Mouse (Mus musculus) heart, adult 2 months (tissue): ENCODE data around the gene Tepsin.

Experiments
- CTCF ChIP-seq: fragments of 200-600 bp; IDR thresholded peaks from 2 replicates; pipeline ENCODE4 v1.8.1; 2022; ENCODE audit warnings: antibody characterized with exemption, mild to moderate bottlenecking, moderate library complexity
- EP300 ChIP-seq: fragments of 200-500 bp; IDR thresholded peaks from 2 replicates; pipeline ENCODE4 v1.6.1; 2011; ENCODE audit warnings: low read depth, low read length, control low read depth; ENCODE audit not compliant: insufficient read depth
- POLR2A ChIP-seq: fragments of 200-500 bp; IDR thresholded peaks from 2 replicates; pipeline ENCODE4 v1.6.1; 2011; ENCODE audit warnings: mild to moderate bottlenecking, low read depth, low read length, control low read depth; ENCODE audit not compliant: insufficient read depth

- TF ChIP-seq CTCF (no peak), EP300 (no peak), POLR2A (no peak)
Measured at GRCm38 (mm10) chr11:120049067-120049466, 49.5 kb downstream of the Tepsin start.
